ENCODE assay signal across 7 mouse cellular contexts in genomic region chr2:80581043-80581711, GRCm38 (mm10). TPM values are rescaled to one million over a fixed set of nuclear protein-coding genes. Genes with fewer than 3 reads are reported as not detected.
A peak's percentile ranks its signal among the peaks of the same experiment; 100 is the strongest.
DNase-seq lines count a peak whose midpoint lies in the region; ATAC-seq lines count a peak whose summit lies in the region.

Gene Nckap1, minus strand, starts transcription at chr2:80581380.

- no peaks in the 10 kb centered on the region for H3K36me3 ChIP-seq in intestine, embryonic 16.5 days (ENCODE audit: control insufficient read depth, insufficient read depth, low read length)
- peaks cover under 1% of the 10 kb centered on the region; the same call in 1 of the 2 replicates for H3K36me3 ChIP-seq in midbrain, embryonic 10.5 days

- peaks cover 12% of the 10 kb centered on the region for H3K4me1 ChIP-seq in intestine, embryonic 16.5 days (ENCODE audit: control insufficient read depth, insufficient read depth, low read length)
- H3K4me1 ChIP-seq in midbrain, embryonic 10.5 days: peaks cover 19% of the 10 kb centered on the region

- peak within 1 kb of the TSS; percentile 98 for H3K9ac ChIP-seq in intestine, embryonic 16.5 days (ENCODE audit: low read depth, low read length)

- peak; percentile 97 for ATAC-seq in intestine, embryonic 16.5 days

- DNase-seq in adrenal gland, postnatal 10 days: peak; percentile 94
- DNase-seq in embryo, embryonic 9.5 days (ENCODE audit: extremely low spot score): peak; percentile 91
- peak; percentile 86 to 89 for DNase-seq in gastrocnemius, postnatal 4 days (ENCODE audit: low spot score in 2 of 2)
- DNase-seq in left cerebral cortex, postnatal 25 days (ENCODE audit: low spot score in 2 of 2): peak; percentile 86 to 90
- peak; percentile 89 for DNase-seq in midbrain, embryonic 10.5 days (ENCODE audit: low spot score)
- peak; percentile 62 for DNase-seq in skeletal muscle tissue, adult 2 months (ENCODE audit: low read depth, low spot score)

- peak within 1 kb of the TSS; percentile 98 for H3K27ac ChIP-seq in intestine, embryonic 16.5 days (ENCODE audit: low read length)
- peak within 1 kb of the TSS; percentile 99 for H3K27ac ChIP-seq in midbrain, embryonic 10.5 days (replicated peaks)

- H3K9me3 ChIP-seq in intestine, embryonic 16.5 days (ENCODE audit: control insufficient read depth, low read length): no peaks in the 10 kb centered on the region
- H3K9me3 ChIP-seq in midbrain, embryonic 10.5 days (replicated peaks): no peaks in the 10 kb centered on the region

- H3K4me3 ChIP-seq in intestine, embryonic 16.5 days (ENCODE audit: low read length): peak within 1 kb of the TSS; percentile 87
- H3K4me3 ChIP-seq in midbrain, embryonic 10.5 days: peak within 1 kb of the TSS; percentile 93

- intact Hi-C loops in left cerebral cortex, postnatal 25 days (cut with DNase I): loop anchor here (2.0 kb wide), 3 partner anchors 14 to 58 kb away; partner anchors contain the start of genes Dusp19 and Nup35

- H3K27me3 ChIP-seq in intestine, embryonic 16.5 days (replicated peaks; ENCODE audit: control insufficient read depth, insufficient read depth, low read length): no peaks in the 10 kb centered on the region
- H3K27me3 ChIP-seq in midbrain, embryonic 10.5 days (ENCODE audit: low read depth, poor library complexity, severe bottlenecking): no peaks in the 10 kb centered on the region

- H3K4me2 ChIP-seq in intestine, embryonic 16.5 days (ENCODE audit: low read depth, low read length): peak within 1 kb of the TSS; percentile 64

- WGBS in intestine, embryonic 16.5 days: under 1% methylated on average over 79 of the region's 88 CpGs
- under 1% methylated on average over 82 of the region's 88 CpGs for WGBS in midbrain, embryonic 10.5 days

RNA-seq across cellular contexts. Expression of gene Nckap1, which starts in this region (rescaled TPM):
- 100 to 1,000 TPM; 111 to 115 TPM for total RNA-seq in adrenal gland, postnatal 10 days (2021)
- total RNA-seq in gastrocnemius, postnatal 4 days (2021): 10 to 100 TPM; 80.1 to 81.0 TPM
- 26.1 and 30.5 TPM in 2 replicates for polyA plus RNA-seq in intestine, embryonic 16.5 days (2015; fragmentation: Nextera tagmentation; extraction: Ambion mirVana)
- total RNA-seq in left cerebral cortex, postnatal 25 days (2021): 100 to 1,000 TPM; 415 to 417 TPM
- polyA plus RNA-seq in midbrain, embryonic 10.5 days (2016; fragmentation: Nextera tagmentation; extraction: Ambion mirVana): 59.9 and 65.0 TPM in 2 replicates

Comparison
In these comparisons a context has a peak if more than half of its experiments do, and no peak if none do; other contexts are left out.
1. Peak in every context shown above with its lines: DNase-seq, ATAC-seq, H3K4me3 ChIP-seq and H3K27ac ChIP-seq.